Mouse (Mus musculus): ENCODE data around the gene Gnb2. TPM values are rescaled to one million over a fixed set of nuclear protein-coding genes. Genes with fewer than 3 reads are reported as not detected.

The Gnb2 gene
- total RNA-seq, 2 experiments from 2014 or later: 193 to 251 TPM

GRCm38 (mm10) chr5:137481897-137482296 lies 51.4 kb downstream of the Gnb2 start:
- ATAC-seq (replicated peaks; ENCODE audit: poor library complexity): no peak

- peak; percentile 75 for ATAC-seq (replicated peaks; ENCODE audit: poor library complexity)
Measured at GRCm38 (mm10) chr5:137481138-137481537, 52.2 kb downstream of the Gnb2 start.

Other genes with a start within 250 kb of the Gnb2 start
- 0.67 and 2.3 TPM in 2 replicates for gene Ache, start 246.0 kb downstream of the Gnb2 start, total RNA-seq (2015)
- under 0.01 TPM in 1 of 2 replicates, not detected in the other for gene Ache, start 246.0 kb downstream of the Gnb2 start, total RNA-seq (2017)
- 0.61 and 2.9 TPM in 2 replicates for gene Ufsp1, start 238.9 kb downstream of the Gnb2 start, total RNA-seq (2015)
- gene Ufsp1, start 238.9 kb downstream of the Gnb2 start, total RNA-seq (2017): 1.3 and 3.8 TPM in 2 replicates
- gene Srrt, start 225.8 kb downstream of the Gnb2 start, total RNA-seq (2015): 133 and 143 TPM in 2 replicates
- 241 and 321 TPM in 2 replicates for gene Srrt, start 225.8 kb downstream of the Gnb2 start, total RNA-seq (2017)
- 4.0 and 6.7 TPM in 2 replicates for gene Trip6, start 219.1 kb downstream of the Gnb2 start, total RNA-seq (2015)
- 7.1 and 7.5 TPM in 2 replicates for gene Trip6, start 219.1 kb downstream of the Gnb2 start, total RNA-seq (2017)
- 2.4 and 4.4 TPM in 2 replicates for gene Slc12a9, start 199.9 kb downstream of the Gnb2 start, total RNA-seq (2015)
- gene Slc12a9, start 199.9 kb downstream of the Gnb2 start, total RNA-seq (2017): 5.3 and 5.7 TPM in 2 replicates
- gene Ephb4, start 183.4 kb downstream of the Gnb2 start, total RNA-seq (2015): 0.05 and 0.10 TPM in 2 replicates
- gene Ephb4, start 183.4 kb downstream of the Gnb2 start, total RNA-seq (2017): 0.27 TPM in 1 of 2 replicates, not detected in the other
- 0.10 and 0.47 TPM in 2 replicates for gene Zan, start 56.4 kb downstream of the Gnb2 start, total RNA-seq (2015)
- gene Zan, start 56.4 kb downstream of the Gnb2 start, total RNA-seq (2017): under 0.01 and 0.14 TPM in 2 replicates
- 31.9 and 35.0 TPM in 2 replicates for gene Pop7, start 31.0 kb downstream of the Gnb2 start, total RNA-seq (2015)
- 22.7 and 29.2 TPM in 2 replicates for gene Pop7, start 31.0 kb downstream of the Gnb2 start, total RNA-seq (2017)
- gene Gigyf1, start 15.0 kb downstream of the Gnb2 start, total RNA-seq (2015): 7.1 and 8.6 TPM in 2 replicates
- 4.7 and 7.2 TPM in 2 replicates for gene Gigyf1, start 15.0 kb downstream of the Gnb2 start, total RNA-seq (2017)
- gene Epo, start 268 bp downstream of the Gnb2 start, total RNA-seq (2015): not detected in 2 replicates
- not detected in 2 replicates for gene Epo, start 268 bp downstream of the Gnb2 start, total RNA-seq (2017)
- not detected in 2 replicates for gene Actl6b, start 20.0 kb upstream of the Gnb2 start, total RNA-seq (2015)
- gene Actl6b, start 20.0 kb upstream of the Gnb2 start, total RNA-seq (2017): not detected in 2 replicates
- gene Tfr2, start 36.3 kb upstream of the Gnb2 start, total RNA-seq (2015): 14.1 and 20.7 TPM in 2 replicates
- 13.2 and 23.4 TPM in 2 replicates for gene Tfr2, start 36.3 kb upstream of the Gnb2 start, total RNA-seq (2017)
- 95.4 and 97.5 TPM in 2 replicates for gene Mospd3, start 67.5 kb upstream of the Gnb2 start, total RNA-seq (2015)
- 3.6 and 5.5 TPM in 2 replicates for gene Mospd3, start 67.5 kb upstream of the Gnb2 start, total RNA-seq (2017)
- not detected in 2 replicates for gene Pcolce, start 80.3 kb upstream of the Gnb2 start, total RNA-seq (2015)
- gene Pcolce, start 80.3 kb upstream of the Gnb2 start, total RNA-seq (2017): not detected in 2 replicates
- not detected in 2 replicates for gene Fbxo24, start 95.5 kb upstream of the Gnb2 start, total RNA-seq (2015)
- gene Fbxo24, start 95.5 kb upstream of the Gnb2 start, total RNA-seq (2017): 0.21 TPM in 1 of 2 replicates, not detected in the other
- 37.8 and 38.0 TPM in 2 replicates for gene Lrch4, start 95.6 kb upstream of the Gnb2 start, total RNA-seq (2015)
- 27.3 and 29.5 TPM in 2 replicates for gene Lrch4, start 95.6 kb upstream of the Gnb2 start, total RNA-seq (2017)
- gene Gm20605, start 95.7 kb upstream of the Gnb2 start, total RNA-seq (2015): 5.5 and 8.3 TPM in 2 replicates
- 4.3 and 8.0 TPM in 2 replicates for gene Gm20605, start 95.7 kb upstream of the Gnb2 start, total RNA-seq (2017)
- 24.9 and 29.5 TPM in 2 replicates for gene Sap25, start 107.8 kb upstream of the Gnb2 start, total RNA-seq (2015)
- 14.2 and 18.0 TPM in 2 replicates for gene Sap25, start 107.8 kb upstream of the Gnb2 start, total RNA-seq (2017)
- gene Irs3, start 112.2 kb upstream of the Gnb2 start, total RNA-seq (2015): not detected in 2 replicates
- gene Irs3, start 112.2 kb upstream of the Gnb2 start, total RNA-seq (2017): not detected in 2 replicates
- gene Agfg2, start 151.2 kb upstream of the Gnb2 start, total RNA-seq (2015): 8.6 and 9.8 TPM in 2 replicates
- gene Agfg2, start 151.2 kb upstream of the Gnb2 start, total RNA-seq (2017): 10.5 and 14.2 TPM in 2 replicates
- gene Nyap1, start 208.1 kb upstream of the Gnb2 start, total RNA-seq (2015): 0.02 and 0.05 TPM in 2 replicates
- gene Nyap1, start 208.1 kb upstream of the Gnb2 start, total RNA-seq (2017): 0.07 and 0.17 TPM in 2 replicates
- 39.6 and 58.5 TPM in 2 replicates for gene Tsc22d4, start 212.2 kb upstream of the Gnb2 start, total RNA-seq (2015)
- 92.1 and 96.5 TPM in 2 replicates for gene Tsc22d4, start 212.2 kb upstream of the Gnb2 start, total RNA-seq (2017)
- gene Ppp1r35, start 245.3 kb upstream of the Gnb2 start, total RNA-seq (2015): 64.5 and 77.4 TPM in 2 replicates
- gene Ppp1r35, start 245.3 kb upstream of the Gnb2 start, total RNA-seq (2017): 38.4 and 38.6 TPM in 2 replicates

Measured in megakaryocyte progenitor cell, adult 5-6 weeks (primary cell).